Mouse (Mus musculus): ENCODE measurements around the gene 4930415L06Rik. TPM values are rescaled to one million over a fixed set of nuclear protein-coding genes. Genes with fewer than 3 reads are reported as not detected.

The 4930415L06Rik gene
- total RNA-seq (2023) = not detected

GRCm38 (mm10) chrX:89932752-89933151, at the start of gene 4930415L06Rik:
Gene 4930415L06Rik, minus strand, starts transcription at chrX:89932852.

Other genes starting within 250 kb of the 4930415L06Rik start
- not detected for gene 4932429P05Rik, start 180.6 kb downstream of the 4930415L06Rik start, total RNA-seq (2023)

All from neutrophil, adult 59 days (primary cell).